Mouse (Mus musculus): Measurements from ENCODE around the gene Txndc11. TPM values are rescaled to one million over a fixed set of nuclear protein-coding genes. Genes with fewer than 3 reads are reported as not detected.
A peak's percentile ranks its signal among the peaks of the same experiment; 100 is the strongest.

Gene Txndc11
- total RNA-seq, 4 experiments from 2014 or later: 41.3 to 57.6 (median 46.8) TPM

DNA sequence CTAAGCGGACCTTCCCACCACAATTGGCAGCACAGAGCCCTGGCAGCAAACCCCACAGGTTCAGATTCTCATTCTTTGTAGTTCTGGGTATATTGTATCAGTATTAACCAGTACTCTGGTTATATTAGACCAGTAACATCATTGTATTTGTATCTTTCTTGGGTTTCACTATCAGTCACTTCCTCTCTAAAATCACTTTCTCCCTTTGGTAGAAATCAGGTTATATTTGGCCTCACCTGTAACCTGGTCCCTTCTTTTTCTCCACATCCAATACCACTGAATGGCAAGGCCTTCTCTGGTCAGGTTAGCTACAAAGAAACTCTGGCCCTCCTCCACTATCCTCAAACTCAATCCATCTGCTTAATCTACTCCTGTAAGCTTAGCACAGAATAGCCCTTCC is 29.5 kb downstream of the Txndc11 start:
- DNase-seq: no peak

- no peak for DNase-seq
Observed at GRCm38 (mm10) chr16:11097301-11097700, 37.1 kb downstream of the Txndc11 start.

GRCm38 (mm10) chr16:11093717-11094386 is 40.6 kb downstream of the Txndc11 start:
- DNase-seq: no peak

DNA sequence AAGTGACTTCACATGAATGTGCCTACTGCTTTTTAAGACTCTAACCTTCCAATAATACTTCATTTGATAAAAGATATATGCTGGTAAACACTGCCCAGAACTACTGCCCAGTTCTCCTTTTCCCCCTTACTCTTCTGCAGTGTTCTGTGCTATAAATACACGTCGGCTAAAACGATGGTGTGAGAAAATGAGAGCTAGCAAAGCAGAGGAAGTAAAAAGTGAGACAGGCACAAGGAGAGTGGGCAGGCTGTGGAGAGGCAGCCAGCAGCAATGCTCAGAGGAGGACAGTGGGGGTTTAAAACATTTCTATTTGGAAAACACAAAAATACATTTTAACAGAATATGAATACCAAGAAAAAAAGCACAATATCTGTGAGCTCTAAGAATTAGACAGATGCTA is 41.9 kb downstream of the Txndc11 start:
- DNase-seq: no peak

DNA sequence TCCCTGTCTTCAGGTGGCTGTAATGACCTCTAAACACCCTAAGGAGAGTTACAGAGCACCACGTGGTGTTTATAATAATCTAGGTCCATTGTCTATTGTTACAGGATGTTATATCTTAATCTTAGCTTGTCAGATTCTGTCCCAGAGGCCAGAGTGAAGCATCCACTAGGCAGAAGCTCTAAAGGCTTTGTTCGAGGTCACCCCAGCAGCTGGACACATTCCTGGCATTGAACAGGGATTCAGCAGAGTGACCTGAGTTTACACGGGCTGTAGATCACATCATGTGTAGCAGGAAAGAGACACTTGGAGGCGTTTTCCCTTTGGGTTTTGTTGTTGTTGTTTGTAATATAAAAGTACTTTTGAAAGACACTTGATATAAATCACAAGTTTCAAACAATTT is 42.4 kb downstream of the Txndc11 start:
- no peak for DNase-seq

GRCm38 (mm10) chr16:11090836-11091570 is 43.4 kb downstream of the Txndc11 start:
- no peak for DNase-seq

- DNase-seq: no peak
Observed at GRCm38 (mm10) chr16:11086856-11087588, 47.4 kb downstream of the Txndc11 start.

- no peak for DNase-seq
Observed at GRCm38 (mm10) chr16:11086299-11086698, 48.2 kb downstream of the Txndc11 start.

DNA sequence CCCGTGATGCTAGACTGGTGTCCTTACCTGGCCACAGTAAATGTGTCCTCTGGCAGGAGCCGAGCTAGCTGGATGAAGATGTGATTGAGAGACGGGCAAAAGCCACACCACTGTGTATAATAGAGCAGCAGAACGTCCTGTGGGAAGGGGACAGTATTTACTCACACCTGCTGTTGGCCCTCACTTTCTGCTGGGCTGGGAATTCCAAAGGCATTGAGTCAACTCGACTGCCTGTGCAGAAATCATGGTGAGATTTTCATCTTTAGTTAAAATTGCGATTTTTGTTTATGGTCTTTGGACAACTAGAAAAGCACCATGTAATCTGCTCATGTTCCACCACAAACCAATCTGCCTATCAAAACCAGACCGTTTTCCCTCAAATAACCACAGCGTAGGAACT is 50.3 kb downstream of the Txndc11 start:
- DNase-seq: no peak

GRCm38 (mm10) chr16:11078216-11078869 is 56.1 kb downstream of the Txndc11 start:
- no peak for DNase-seq

- no peak for DNase-seq
Observed at GRCm38 (mm10) chr16:11077601-11078201, 56.7 kb downstream of the Txndc11 start.

- peak; percentile 31 for DNase-seq
Observed at GRCm38 (mm10) chr16:11073060-11073459, 61.4 kb downstream of the Txndc11 start.

GRCm38 (mm10) chr16:11072454-11072853 is 62.0 kb downstream of the Txndc11 start:
- peak; percentile 50 for DNase-seq

GRCm38 (mm10) chr16:11071887-11072286 is 62.6 kb downstream of the Txndc11 start:
- no peak for DNase-seq

GRCm38 (mm10) chr16:11071176-11071575 is 63.3 kb downstream of the Txndc11 start:
- DNase-seq: no peak

- DNase-seq: no peak
Observed at GRCm38 (mm10) chr16:11069710-11070420, 64.6 kb downstream of the Txndc11 start.

GRCm38 (mm10) chr16:11069271-11069670 is 65.2 kb downstream of the Txndc11 start:
- no peak for DNase-seq

DNA sequence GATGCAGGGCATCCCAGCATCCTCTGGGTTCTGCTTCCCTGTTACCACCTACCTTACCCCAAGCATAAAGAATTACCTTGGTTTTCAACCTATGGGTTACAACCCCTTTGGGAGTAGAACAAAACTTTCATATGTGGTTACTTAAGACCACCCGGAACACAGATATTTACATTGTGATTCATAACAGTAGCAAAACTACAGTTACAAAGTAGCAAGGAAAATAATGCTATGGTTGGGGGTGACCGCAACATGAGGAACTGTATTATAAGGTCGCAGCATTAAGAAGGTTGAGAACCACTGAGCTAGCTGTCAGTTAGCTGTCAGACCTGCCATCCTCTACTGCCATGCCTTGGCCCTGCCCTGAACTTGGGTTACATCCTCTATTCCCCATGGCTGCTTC is 65.8 kb downstream of the Txndc11 start:
- no peak for DNase-seq

GRCm38 (mm10) chr16:11066833-11067191 is 67.6 kb downstream of the Txndc11 start:
- peak; percentile 30 for DNase-seq

DNA sequence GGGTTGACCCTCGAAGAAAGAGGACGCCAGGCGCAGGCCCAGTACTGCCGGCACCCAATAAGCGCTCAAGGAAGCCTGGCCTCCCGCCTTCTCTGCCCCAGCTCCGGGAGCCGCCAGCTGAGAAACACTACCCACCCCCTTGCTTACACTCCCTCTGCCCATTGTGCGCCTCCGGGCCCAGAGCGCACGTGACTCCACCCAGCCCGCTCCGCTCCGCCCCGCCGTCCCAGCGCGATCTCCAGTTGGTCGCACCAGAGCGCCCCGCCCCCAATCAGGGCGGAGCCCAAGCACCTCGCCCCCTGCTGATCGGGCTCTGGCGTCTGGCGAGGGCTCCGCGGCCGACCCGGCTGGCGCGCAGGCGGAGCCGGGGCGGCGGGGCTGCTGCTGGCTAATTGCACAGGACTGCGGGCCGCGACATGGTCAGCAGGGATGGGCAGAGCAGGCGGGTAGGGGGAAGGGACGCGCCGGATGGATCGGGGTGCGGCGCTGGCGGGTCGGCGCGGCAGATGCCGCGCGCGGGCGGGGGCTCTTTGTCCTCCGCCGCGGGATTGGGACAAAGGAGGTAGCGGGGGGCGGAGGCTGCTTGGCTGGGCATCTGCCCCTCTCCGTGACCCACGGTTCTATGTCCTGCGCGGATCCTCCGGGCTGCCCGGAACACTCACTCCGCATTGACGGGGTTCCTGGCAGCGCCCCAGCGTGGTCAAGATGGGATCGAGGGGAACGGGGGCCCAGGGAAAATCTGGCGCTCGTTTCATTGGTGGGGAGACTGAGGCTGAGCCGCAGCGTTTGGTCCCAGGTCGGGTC is 68.2 kb downstream of the Txndc11 start, which contains the start of gene Litaf:
Litaf (minus strand) TSS at position 129 of the 804 bp plus-strand sequence.
- DNase-seq: peak; percentile 96

GRCm38 (mm10) chr16:11065431-11065830 is 69.0 kb downstream of the Txndc11 start:
- DNase-seq: no peak
